Mouse (Mus musculus) intestine, embryonic 14.5 days (tissue): ENCODE data around the gene Rfc4. TPM values are rescaled to one million over a fixed set of nuclear protein-coding genes. Genes with fewer than 3 reads are reported as not detected.
A peak's percentile ranks its signal among the peaks of the same experiment; 100 is the strongest.
"Not testable (repeated sequence)": the region's sequence is repeated elsewhere in the genome, so short reads cannot be mapped to it uniquely, and the experiment has no call there.

Experiments
- ATAC-seq: fragments of 200-750 bp; cut with Nextera tagmentation; replicated peaks from 2 replicates; pipeline ENCODE4 v1.8.0; 2017; ENCODE audit warnings: low read depth, moderate number of reproducible peaks, moderate TSS enrichment, moderate library complexity; ENCODE audit not compliant: low FRiP score, low TSS enrichment
- DNase-seq: peaks from one replicate; pipeline ENCODE4 v3.0.0-alpha.2; 2018; ENCODE audit warnings: low spot score
- H3K27ac ChIP-seq: fragments of 300-500 bp; sonication (generic); 2 replicates; pipeline ENCODE4 v1.5.1; 2014; ENCODE audit warnings: low read depth, mild to moderate bottlenecking, control low read depth
- H3K27me3 ChIP-seq: fragments of 300-500 bp; sonication (generic); replicated peaks from 2 replicates; pipeline ENCODE4 v1.6.1; 2014; ENCODE audit warnings: low read length, control low read depth; ENCODE audit not compliant: control insufficient read depth, insufficient read depth
- H3K36me3 ChIP-seq: fragments of 300-500 bp; sonication (generic); 2 replicates; pipeline ENCODE4 v1.6.1; 2014; ENCODE audit warnings: low read length, control low read depth; ENCODE audit not compliant: control insufficient read depth, insufficient read depth
- H3K4me1 ChIP-seq: fragments of 300-500 bp; sonication (generic); replicated peaks from 2 replicates; pipeline ENCODE4 v1.6.1; 2014; ENCODE audit warnings: low read length, control low read depth, mixed read lengths; ENCODE audit not compliant: control insufficient read depth, insufficient read depth
- H3K4me2 ChIP-seq: fragments of 300-500 bp; sonication (generic); 2 replicates; pipeline ENCODE4 v1.6.1; 2014; ENCODE audit warnings: low read length
- H3K4me3 ChIP-seq: fragments of 300-500 bp; sonication (generic); 2 replicates; pipeline ENCODE4 v1.5.1; 2014; ENCODE audit warnings: low read depth, low read length, control low read depth, mixed read lengths
- H3K9ac ChIP-seq: fragments of 300-500 bp; sonication (generic); 2 replicates; pipeline ENCODE4 v1.6.1; 2014; ENCODE audit warnings: mild to moderate bottlenecking, low read length
- H3K9me3 ChIP-seq: fragments of 300-500 bp; sonication (generic); 2 replicates; pipeline ENCODE4 v1.6.1; 2016; ENCODE audit warnings: low read length, control low read depth; ENCODE audit not compliant: control insufficient read depth
- WGBS: fragments of 180-500 bp; shearing (Covaris S2); extraction: QIAGEN DNeasy Blood & Tissue Kit; methylation state at CpG from one replicate; pipeline ENCODE4 v1.1.7; 2014; 5-methylcytosine and 5-hydroxymethylcytosine counted together
- microRNA-seq: library from miRNA; unstranded; fragments of <30 nt; microRNA quantifications from one replicate; pipeline ENCODE4, GENCODE M21; 2016
- polyA plus RNA-seq: library from polyadenylated mRNA; unstranded; fragments of >200 nt; fragmentation: Nextera tagmentation; extraction: Ambion mirVana; gene quantifications from 2 replicates; pipeline ENCODE4 v1.2.1, GENCODE M21; 2014

Rfc4 gene
- polyA plus RNA-seq, 1 experiment from 2014 or later, result 126 TPM

DNA sequence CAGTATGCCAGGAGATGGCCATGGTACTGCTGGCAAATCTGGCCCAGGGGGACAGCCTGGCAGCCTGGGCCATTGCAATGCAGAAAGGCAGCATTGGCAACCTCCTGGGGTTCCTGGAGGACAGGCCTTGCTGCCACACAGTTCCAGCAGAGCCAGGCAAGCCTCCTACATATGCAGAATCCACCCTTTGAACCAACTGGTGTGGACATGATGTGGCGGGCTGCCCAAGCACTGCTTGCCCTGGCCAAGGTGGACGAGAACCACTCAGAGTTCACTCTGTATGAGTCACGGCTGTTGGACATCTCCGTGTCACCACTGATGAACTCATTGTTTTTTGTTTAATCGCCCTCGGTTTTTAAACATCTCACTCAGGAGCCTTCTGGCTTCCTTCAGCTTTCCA lies 33.4 kb downstream of the Rfc4 start:
- H3K27ac ChIP-seq, result no peak overlapping the region
- ATAC-seq (no peak), DNase-seq (no peak)
- H3K4me3 ChIP-seq, result no peak overlapping the region
- no peaks in the 10 kb centered on the region for H3K27me3 ChIP-seq
- no peaks in the 10 kb centered on the region for H3K4me1 ChIP-seq
- no peaks in the 10 kb centered on the region for H3K9me3 ChIP-seq
- no peaks in the 10 kb centered on the region for H3K36me3 ChIP-seq
- no peak overlapping the region for H3K9ac ChIP-seq
- 75% methylated on average over 6 of the region's 6 CpGs for WGBS
- H3K4me2 ChIP-seq, result no peak overlapping the region

DNA sequence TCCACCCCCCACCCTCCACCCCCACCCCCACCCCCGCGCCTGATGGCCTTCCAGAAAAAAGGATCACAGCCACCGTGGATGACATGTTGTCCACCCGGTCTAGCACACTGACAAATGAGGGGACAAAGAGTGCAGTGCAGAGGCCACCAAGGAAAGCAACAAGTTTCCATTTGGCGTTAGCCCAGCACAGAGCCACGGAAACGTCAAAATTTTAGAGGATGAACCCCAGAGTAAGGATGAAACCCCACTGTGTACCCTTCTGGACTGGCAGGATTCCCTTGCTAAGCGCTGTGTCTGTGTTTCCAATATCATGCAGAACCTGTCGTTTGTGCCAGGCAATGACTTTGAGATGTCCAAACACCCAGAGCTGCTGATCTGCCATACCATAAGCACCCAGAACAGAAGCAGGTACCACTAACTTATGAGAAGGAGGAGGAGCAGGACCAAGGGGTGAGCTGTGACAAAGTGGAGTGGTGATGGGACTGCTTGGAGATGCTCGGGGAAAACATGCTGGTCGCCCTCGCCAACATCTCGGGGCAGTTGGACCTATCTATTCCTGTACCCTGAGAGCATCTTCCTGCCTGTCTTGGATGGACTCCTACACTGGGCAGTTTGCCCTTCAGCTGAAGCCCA lies 34.1 kb downstream of the Rfc4 start:
- no peaks in the 10 kb centered on the region for H3K9me3 ChIP-seq
- ATAC-seq, result no peak
- H3K4me3 ChIP-seq, result no peak overlapping the region
- WGBS, result 83% methylated on average over 13 of the region's 13 CpGs
- H3K9ac ChIP-seq, result no peak overlapping the region
- no peaks in the 10 kb centered on the region for H3K4me1 ChIP-seq
- no peak for DNase-seq
- no peaks in the 10 kb centered on the region for H3K36me3 ChIP-seq
- H3K4me2 ChIP-seq, result no peak overlapping the region
- H3K27me3 ChIP-seq, result no peaks in the 10 kb centered on the region
- H3K27ac ChIP-seq, result no peak overlapping the region

- not testable (repeated sequence) for H3K4me3 ChIP-seq, H3K4me1 ChIP-seq, H3K9ac ChIP-seq, H3K4me2 ChIP-seq, H3K36me3 ChIP-seq, ATAC-seq, DNase-seq, H3K9me3 ChIP-seq, H3K27ac ChIP-seq, H3K27me3 ChIP-seq
Measured at GRCm38 (mm10) chr16:23091345-23091744, 36.2 kb downstream of the Rfc4 start.

DNA sequence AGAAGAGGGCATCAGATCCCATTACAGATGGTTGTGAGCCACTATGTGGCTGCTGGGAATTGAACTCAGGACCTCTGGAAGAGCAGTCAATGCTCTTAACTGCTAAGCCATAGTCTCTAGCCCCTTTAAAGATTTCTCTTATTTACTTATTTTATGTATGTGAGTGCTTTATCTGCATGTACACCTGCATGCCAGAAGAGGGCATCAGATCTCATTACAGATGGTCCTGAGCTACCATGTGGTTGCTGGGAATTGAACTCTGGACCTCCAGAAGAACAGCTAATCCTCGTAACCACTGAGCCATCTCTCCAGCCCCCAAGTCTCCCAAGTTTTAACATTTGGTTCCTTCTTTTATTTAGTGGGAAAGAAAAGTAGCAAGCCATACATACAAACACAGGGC lies 39.0 kb downstream of the Rfc4 start:
- not testable (repeated sequence) for H3K9me3 ChIP-seq, H3K36me3 ChIP-seq, DNase-seq, H3K4me3 ChIP-seq, H3K9ac ChIP-seq, ATAC-seq, H3K27me3 ChIP-seq, H3K4me2 ChIP-seq, H3K4me1 ChIP-seq, H3K27ac ChIP-seq
- 89% methylated on average over 1 of the region's 1 CpGs for WGBS

DNA sequence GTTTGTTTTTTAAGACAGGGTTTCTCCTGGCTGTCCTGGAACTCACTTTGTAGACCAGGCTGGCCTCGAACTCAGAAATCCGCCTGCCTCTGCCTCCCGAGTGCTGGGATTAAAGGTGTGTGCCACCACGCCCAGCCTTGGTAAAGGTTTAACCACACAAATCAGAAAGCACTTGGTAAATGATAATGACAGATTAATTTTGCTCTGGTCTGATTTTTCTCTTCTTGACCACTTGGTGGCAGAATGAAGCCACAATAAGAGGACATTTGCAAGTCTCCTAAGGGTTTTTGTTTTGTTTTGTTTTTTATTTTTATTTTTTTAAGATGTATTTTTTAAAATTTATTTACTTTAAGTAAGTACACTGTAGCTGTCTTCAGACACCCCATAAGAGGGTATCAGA lies 39.8 kb downstream of the Rfc4 start:
- H3K27ac ChIP-seq, H3K27me3 ChIP-seq, DNase-seq, H3K9ac ChIP-seq, H3K36me3 ChIP-seq, ATAC-seq, H3K4me3 ChIP-seq, H3K9me3 ChIP-seq, H3K4me1 ChIP-seq, H3K4me2 ChIP-seq: not testable (repeated sequence)
- WGBS, result 56% methylated on average over 4 of the region's 4 CpGs

DNA sequence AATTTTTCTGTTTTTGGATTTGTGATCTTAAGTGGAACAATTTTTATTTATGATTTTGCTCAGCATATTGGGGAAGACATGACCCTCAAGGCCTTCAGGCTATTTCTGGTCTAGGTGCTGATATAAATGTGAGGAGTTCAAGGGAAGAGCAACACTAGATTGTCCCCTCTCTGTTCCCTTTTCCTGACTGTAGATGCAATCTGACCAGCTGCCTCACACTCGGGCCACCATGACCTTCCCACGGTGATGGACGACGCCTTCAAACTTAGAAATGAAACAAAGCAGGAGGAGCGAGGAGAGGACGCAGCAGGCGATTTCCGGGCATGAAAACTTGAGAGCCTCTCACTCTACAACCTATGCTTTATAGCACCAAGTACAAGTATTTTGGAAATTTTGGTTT lies 40.4 kb downstream of the Rfc4 start:
- not testable (repeated sequence) for H3K4me2 ChIP-seq, H3K4me1 ChIP-seq, H3K27ac ChIP-seq, DNase-seq, H3K9ac ChIP-seq, H3K27me3 ChIP-seq, H3K4me3 ChIP-seq, H3K9me3 ChIP-seq, ATAC-seq, H3K36me3 ChIP-seq
- WGBS, result 67% methylated on average over 8 of the region's 8 CpGs

DNA sequence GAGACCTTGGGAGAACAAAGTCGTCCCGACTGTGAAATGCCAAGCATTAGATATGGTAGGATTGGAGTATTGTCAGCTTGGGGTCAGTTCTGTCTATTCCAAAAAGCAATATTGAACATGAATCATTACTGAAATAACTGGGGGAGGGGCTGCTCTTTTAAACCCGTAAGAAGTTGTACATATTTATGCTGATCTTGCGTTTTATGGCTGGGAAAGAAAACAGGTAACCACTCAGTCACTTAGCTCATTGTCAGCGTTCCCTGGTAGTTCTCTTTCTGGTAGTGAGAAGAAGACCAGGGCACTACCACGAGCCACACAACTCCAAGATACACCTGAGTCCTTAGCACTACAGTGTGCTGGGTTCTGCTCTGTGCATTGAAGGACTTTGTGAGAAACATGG lies 50.0 kb downstream of the Rfc4 start:
- H3K4me1 ChIP-seq, H3K36me3 ChIP-seq, H3K4me2 ChIP-seq, ATAC-seq, H3K27me3 ChIP-seq, H3K9me3 ChIP-seq, H3K27ac ChIP-seq, H3K4me3 ChIP-seq, H3K9ac ChIP-seq, DNase-seq: not testable (repeated sequence)
- WGBS, result 85% methylated on average over 6 of the region's 6 CpGs

Small RNA genes lying within 50 kb of the gene (microRNA-seq; reads per million reads assigned to microRNA genes)
- gene Gm49346, result 0.85 reads per million, percentile 4 among the genes with 10 or more reads in this experiment

Other genes starting within 250 kb of the Rfc4 start
- gene Ahsg, start 236.5 kb downstream of the Rfc4 start, polyA plus RNA-seq, result 0.36 and 0.43 TPM in 2 replicates
- gene Fetub, start 209.4 kb downstream of the Rfc4 start, polyA plus RNA-seq, result not detected in 2 replicates
- 0.13 TPM in 1 of 2 replicates, not detected in the other for gene Hrg, start 176.7 kb downstream of the Rfc4 start, polyA plus RNA-seq
- gene Kng2, start 98.3 kb downstream of the Rfc4 start, polyA plus RNA-seq, result not detected in 2 replicates
- not detected in 2 replicates for gene Kng1, start 69.9 kb downstream of the Rfc4 start, polyA plus RNA-seq
- 218 and 243 TPM in 2 replicates for gene Eif4a2, start 20.3 kb downstream of the Rfc4 start, polyA plus RNA-seq
- not detected in 2 replicates for gene Adipoq, start 18.8 kb upstream of the Rfc4 start, polyA plus RNA-seq
- gene St6gal1, start 97.0 kb upstream of the Rfc4 start, polyA plus RNA-seq, result 22.4 and 26.7 TPM in 2 replicates